Mouse (Mus musculus) heart, adult 2 months (tissue): ENCODE measurements at regions not wholly inside any gene's neighbourhood (a gene's known extent, or its start where the extent isn't known, plus 50 kb on each side); places are given as distances from the start of the nearest gene placed in this dataset.
A peak's percentile ranks its signal among the peaks of the same experiment; 100 is the strongest.
"Not testable (repeated sequence)": the region's sequence is repeated elsewhere in the genome, so short reads cannot be mapped to it uniquely, and the experiment has no call there.

Experiments used
- DNase-seq, 2 experiments: peaks; one replicate each; pipeline ENCODE4 v3.0.0; 2021
- H3K27ac ChIP-seq: fragments of 200-600 bp; 2 replicates; pipeline ENCODE4 v1.8.1; 2022
- H3K27me3 ChIP-seq: fragments of 200-500 bp; 2 replicates; pipeline ENCODE4 v1.6.1; 2012; ENCODE audit warnings: mild to moderate bottlenecking, low read length, inconsistent platforms, mixed read lengths; ENCODE audit not compliant: control insufficient read depth, insufficient read depth
- H3K36me3 ChIP-seq: fragments of 200-500 bp; 2 replicates; pipeline ENCODE4 v1.6.1; 2012; ENCODE audit warnings: low read length, inconsistent platforms; ENCODE audit not compliant: control insufficient read depth, insufficient read depth
- H3K4me1 ChIP-seq: fragments of 200-500 bp; 2 replicates; pipeline ENCODE4 v1.6.1; 2011; ENCODE audit warnings: low read length; ENCODE audit not compliant: control insufficient read depth, insufficient read depth
- H3K4me3 ChIP-seq: fragments of 200-600 bp; 2 replicates; pipeline ENCODE4 v1.8.1; 2022
- H3K79me2 ChIP-seq: fragments of 200-500 bp; replicated peaks from 2 replicates; pipeline ENCODE4 v1.6.1; 2012; ENCODE audit warnings: mild to moderate bottlenecking, inconsistent platforms, low read length, moderate library complexity, mixed read lengths; ENCODE audit not compliant: control insufficient read depth, insufficient read depth
- H3K9ac ChIP-seq: fragments of 200-500 bp; 2 replicates; pipeline ENCODE4 v1.6.1; 2012; ENCODE audit warnings: low read depth, mild to moderate bottlenecking, control low read depth, inconsistent platforms, low read length, mixed read lengths
- CTCF ChIP-seq: fragments of 200-600 bp; IDR thresholded peaks from 2 replicates; pipeline ENCODE4 v1.8.1; 2022; ENCODE audit warnings: antibody characterized with exemption, mild to moderate bottlenecking, moderate library complexity
- EP300 ChIP-seq: fragments of 200-500 bp; IDR thresholded peaks from 2 replicates; pipeline ENCODE4 v1.6.1; 2011; ENCODE audit warnings: low read depth, low read length, control low read depth; ENCODE audit not compliant: insufficient read depth
- POLR2A ChIP-seq: fragments of 200-500 bp; IDR thresholded peaks from 2 replicates; pipeline ENCODE4 v1.6.1; 2011; ENCODE audit warnings: mild to moderate bottlenecking, low read depth, low read length, control low read depth; ENCODE audit not compliant: insufficient read depth
- WGBS: fragments of 180-500 bp; shearing (Covaris S2); methylation state at CpG from one replicate; pipeline ENCODE4 v1.1.7; 2018; 5-methylcytosine and 5-hydroxymethylcytosine counted together
- intact Hi-C: fragments of 180-260 bp; cut with DNase I; formaldehyde crosslinking; loops from one replicate; pipeline ENCODE4 v1.15.1; 2025

GRCm38 (mm10) chrX:105655591-105655990 is 108.5 kb upstream of the Fgf16 start:
- DNase-seq, H3K27ac ChIP-seq, H3K4me1 ChIP-seq, H3K9ac ChIP-seq, H3K36me3 ChIP-seq, H3K27me3 ChIP-seq, H3K79me2 ChIP-seq, H3K4me3 ChIP-seq, intact Hi-C loops: not testable (repeated sequence)
- WGBS = 75% methylated on average over 2 of the region's 2 CpGs

- peak in 1 of 2 experiments; percentile 5 for DNase-seq
- TF ChIP-seq POLR2A (no peak), EP300 (no peak), CTCF (no peak)
- no peaks in the 10 kb centered on the region for H3K27me3 ChIP-seq
- no peaks in the 10 kb centered on the region for H3K4me1 ChIP-seq
- no peak overlapping the region; the same call in 1 of the 2 replicates for H3K27ac ChIP-seq
- 39% methylated on average over 2 of the region's 2 CpGs for WGBS
- no peak overlapping the region for H3K4me3 ChIP-seq
- no peaks in the 10 kb centered on the region for H3K79me2 ChIP-seq
- no peaks in the 10 kb centered on the region for H3K36me3 ChIP-seq
- H3K9ac ChIP-seq = no peak overlapping the region
- intact Hi-C loops = no loop called here
Measured at GRCm38 (mm10) chrX:105670531-105670930, 93.5 kb upstream of the Fgf16 start.

GRCm38 (mm10) chrX:105671247-105671646 is 92.8 kb upstream of the Fgf16 start:
- 54% methylated on average over 4 of the region's 4 CpGs for WGBS
- no peaks in the 10 kb centered on the region for H3K4me1 ChIP-seq
- no peak for DNase-seq
- H3K36me3 ChIP-seq = no peaks in the 10 kb centered on the region
- H3K4me3 ChIP-seq = no peak overlapping the region
- no peak overlapping the region for H3K9ac ChIP-seq
- H3K27me3 ChIP-seq = no peaks in the 10 kb centered on the region
- TF ChIP-seq CTCF = no peak
- TF ChIP-seq POLR2A = no peak
- no peak for TF ChIP-seq EP300
- intact Hi-C loops = no loop called here
- H3K27ac ChIP-seq = no peak overlapping the region
- H3K79me2 ChIP-seq = no peaks in the 10 kb centered on the region

- H3K27me3 ChIP-seq = no peaks in the 10 kb centered on the region
- no peak overlapping the region for H3K27ac ChIP-seq
- no peaks in the 10 kb centered on the region for H3K36me3 ChIP-seq
- WGBS = 60% methylated on average over 3 of the region's 3 CpGs
- DNase-seq = no peak
- intact Hi-C loops = no loop called here
- no peak overlapping the region for H3K9ac ChIP-seq
- H3K79me2 ChIP-seq = no peaks in the 10 kb centered on the region
- no peak overlapping the region for H3K4me3 ChIP-seq
- H3K4me1 ChIP-seq = no peaks in the 10 kb centered on the region
- TF ChIP-seq CTCF = no peak
- no peak for TF ChIP-seq EP300
- no peak for TF ChIP-seq POLR2A
Measured at GRCm38 (mm10) chrX:105674860-105675259, 89.2 kb upstream of the Fgf16 start.

- no peak overlapping the region for H3K4me3 ChIP-seq
- DNase-seq = no peak
- intact Hi-C loops = no loop called here
- 43% methylated on average over 8 of the region's 8 CpGs for WGBS
- no peak overlapping the region for H3K27ac ChIP-seq
- no peaks in the 10 kb centered on the region for H3K27me3 ChIP-seq
- no peak for TF ChIP-seq CTCF
- TF ChIP-seq POLR2A = no peak
- TF ChIP-seq EP300 = no peak
- no peaks in the 10 kb centered on the region for H3K36me3 ChIP-seq
- H3K9ac ChIP-seq = no peak overlapping the region
- H3K79me2 ChIP-seq = no peaks in the 10 kb centered on the region
- H3K4me1 ChIP-seq = no peaks in the 10 kb centered on the region
Measured at GRCm38 (mm10) chrX:105683678-105684077, 80.4 kb upstream of the Fgf16 start.

- peak in 1 of 2 experiments; percentile 51 for DNase-seq
- no peak overlapping the region for H3K27ac ChIP-seq
- no peaks in the 10 kb centered on the region for H3K79me2 ChIP-seq
- no peaks in the 10 kb centered on the region for H3K27me3 ChIP-seq
- intact Hi-C loops = no loop called here
- peak; percentile 39; the same call in 1 of the 2 replicates for TF ChIP-seq EP300
- TF ChIP-seq POLR2A = no peak
- TF ChIP-seq CTCF = no peak
- 45% methylated on average over 4 of the region's 4 CpGs for WGBS
- H3K4me3 ChIP-seq = no peak overlapping the region
- no peak overlapping the region for H3K9ac ChIP-seq
- H3K4me1 ChIP-seq = no peaks in the 10 kb centered on the region
- no peaks in the 10 kb centered on the region for H3K36me3 ChIP-seq
Measured at GRCm38 (mm10) chrX:105684433-105684832, 79.6 kb upstream of the Fgf16 start.
